Mouse (Mus musculus) hindbrain, embryonic 11.5 days (tissue): ENCODE results near the gene Gm3336. TPM values are rescaled to one million over a fixed set of nuclear protein-coding genes. Genes with fewer than 3 reads are reported as not detected.

Source experiments
- ATAC-seq: fragments of 200-750 bp; cut with Nextera tagmentation; 2 replicates; pipeline ENCODE4 v1.8.0; 2017; ENCODE audit warnings: mild to moderate bottlenecking, moderate TSS enrichment, moderate library complexity; ENCODE audit not compliant: low FRiP score
- DNase-seq: peaks from one replicate; pipeline ENCODE4 v3.0.0-alpha.2; 2015; ENCODE audit warnings: low spot score
- H3K27ac ChIP-seq: fragments of 300-500 bp; sonication (generic); 2 replicates; pipeline ENCODE4 v1.5.1; 2014; ENCODE audit warnings: mild to moderate bottlenecking, low read depth, low read length
- H3K27me3 ChIP-seq: fragments of 300-500 bp; sonication (generic); 2 replicates; pipeline ENCODE4 v1.6.1; 2014; ENCODE audit warnings: mild to moderate bottlenecking, low read length, moderate library complexity, mixed read lengths; ENCODE audit not compliant: control insufficient read depth, insufficient read depth
- H3K36me3 ChIP-seq: fragments of 300-500 bp; sonication (generic); 2 replicates; pipeline ENCODE4 v1.6.1; 2014; ENCODE audit warnings: mild to moderate bottlenecking, low read length, moderate library complexity, mixed read lengths; ENCODE audit not compliant: control insufficient read depth, insufficient read depth
- H3K4me1 ChIP-seq: fragments of 300-500 bp; sonication (generic); replicated peaks from 2 replicates; pipeline ENCODE4 v1.6.1; 2014; ENCODE audit warnings: low read length, mixed read lengths; ENCODE audit not compliant: control insufficient read depth, insufficient read depth
- H3K4me2 ChIP-seq: fragments of 300-500 bp; sonication (generic); replicated peaks from 2 replicates; pipeline ENCODE4 v1.6.1; 2014; ENCODE audit warnings: mild to moderate bottlenecking, low read depth, low read length
- H3K4me3 ChIP-seq: fragments of 300-500 bp; sonication (generic); 2 replicates; pipeline ENCODE4 v1.5.1; 2014; ENCODE audit warnings: low read depth, low read length
- H3K9ac ChIP-seq: fragments of 300-500 bp; sonication (generic); 2 replicates; pipeline ENCODE4 v1.6.1; 2014; ENCODE audit warnings: low read depth, low read length
- H3K9me3 ChIP-seq: fragments of 300-500 bp; sonication (generic); 2 replicates; pipeline ENCODE4 v1.6.1; 2016; ENCODE audit warnings: low read length; ENCODE audit not compliant: control insufficient read depth
- WGBS: fragments of 180-500 bp; shearing (Covaris S2); extraction: QIAGEN DNeasy Blood & Tissue Kit; methylation state at CpG from one replicate; pipeline ENCODE4 v1.1.7; 2014; 5-methylcytosine and 5-hydroxymethylcytosine counted together
- polyA plus RNA-seq: library from polyadenylated mRNA; unstranded; fragments of >200 nt; fragmentation: Nextera tagmentation; extraction: Ambion mirVana; gene quantifications from 2 replicates; pipeline ENCODE4 v1.2.1, GENCODE M21; 2014

Gm3336 gene
- polyA plus RNA-seq, 1 experiment from 2014 or later: not detected

DNA sequence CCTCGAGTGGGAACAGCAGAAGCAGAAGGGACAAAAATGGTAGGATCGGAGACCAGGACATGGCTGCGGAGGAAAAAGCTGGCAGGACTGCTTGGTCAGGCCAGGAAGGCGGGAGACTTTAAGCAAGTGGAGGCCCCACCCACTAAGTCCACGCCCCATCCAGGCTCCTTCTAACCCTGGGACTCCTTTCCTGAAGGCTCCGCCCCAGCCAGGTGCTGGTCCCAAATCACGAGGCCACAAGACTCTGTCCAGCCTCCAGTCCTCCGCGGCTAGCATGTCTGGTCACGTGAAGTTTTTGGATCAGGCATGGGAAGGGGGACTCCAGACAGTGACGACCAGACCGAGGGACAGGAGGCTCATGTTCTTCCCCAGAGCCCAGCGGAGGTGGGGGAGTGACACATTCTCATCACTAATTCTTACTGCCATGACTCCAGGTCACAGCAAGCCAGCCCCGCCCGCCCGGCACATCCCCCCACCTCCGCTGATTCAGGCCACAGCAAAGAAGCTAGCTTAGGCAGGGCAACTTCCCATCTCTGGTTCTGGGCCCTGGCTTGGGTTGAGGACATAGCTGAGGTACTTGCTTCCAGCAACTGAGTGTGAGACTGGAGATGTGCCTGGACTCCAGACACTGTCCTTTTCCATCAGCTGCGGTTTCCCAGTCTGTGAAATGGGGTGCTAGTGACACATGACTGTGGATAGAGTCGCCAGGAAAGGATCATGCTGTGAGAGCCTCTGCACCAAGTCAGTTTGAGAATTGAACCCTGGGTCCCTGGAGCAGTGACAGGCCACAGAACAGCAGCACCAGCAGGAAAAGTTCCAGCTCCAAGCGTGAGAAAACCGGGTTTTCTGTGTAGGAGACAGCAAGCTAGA is 48.5 kb downstream of the Gm3336 start:
- Histone ChIP-seq H3K27ac (no peak overlapping the region), H3K4me2 (peak overlapping the region; percentile 42), H3K4me1 (peaks cover 8% of the 10 kb centered on the region), H3K9me3 (no peaks in the 10 kb centered on the region), H3K36me3 (peaks cover 7% of the 10 kb centered on the region; the same call in 1 of the 2 replicates), H3K9ac (peak overlapping the region; percentile 31; the same call in 1 of the 2 replicates), H3K4me3 (peak overlapping the region; percentile 17; the same call in 1 of the 2 replicates), H3K27me3 (no peaks in the 10 kb centered on the region)
- peak; percentile 20; the same call in 1 of the 2 replicates for ATAC-seq
- DNase-seq: peak; percentile 53
- WGBS: 9% methylated on average over 21 of the region's 21 CpGs

DNA sequence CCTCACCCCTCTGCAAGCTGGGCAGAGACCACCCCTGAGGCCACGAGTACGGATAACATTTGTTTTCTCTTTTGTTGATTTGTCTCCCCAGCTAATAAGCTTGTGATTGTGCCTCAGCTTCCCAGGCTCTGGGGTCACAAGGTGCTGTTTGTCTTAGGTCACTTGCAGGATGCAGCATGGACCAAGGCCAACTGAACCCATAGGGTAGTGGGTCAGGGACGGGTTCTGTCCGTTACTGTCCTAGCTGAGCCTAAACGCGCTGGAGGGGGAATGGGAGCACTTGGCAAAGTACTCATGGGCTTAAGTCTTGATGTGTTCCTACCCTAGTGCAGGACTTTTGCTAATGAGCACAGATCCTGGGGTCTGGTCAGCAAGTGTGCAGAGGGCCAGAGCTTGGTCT is 49.2 kb downstream of the Gm3336 start:
- H3K4me1 ChIP-seq: peaks cover 8% of the 10 kb centered on the region
- WGBS: 79% methylated on average over 6 of the region's 6 CpGs
- no peak overlapping the region for H3K9ac ChIP-seq
- ATAC-seq (no peak), DNase-seq (no peak)
- no peak overlapping the region for H3K27ac ChIP-seq
- no peaks in the 10 kb centered on the region for H3K27me3 ChIP-seq
- no peak overlapping the region for H3K4me2 ChIP-seq
- H3K36me3 ChIP-seq: peaks cover 7% of the 10 kb centered on the region; the same call in 1 of the 2 replicates
- no peak overlapping the region for H3K4me3 ChIP-seq
- H3K9me3 ChIP-seq: no peaks in the 10 kb centered on the region

DNA sequence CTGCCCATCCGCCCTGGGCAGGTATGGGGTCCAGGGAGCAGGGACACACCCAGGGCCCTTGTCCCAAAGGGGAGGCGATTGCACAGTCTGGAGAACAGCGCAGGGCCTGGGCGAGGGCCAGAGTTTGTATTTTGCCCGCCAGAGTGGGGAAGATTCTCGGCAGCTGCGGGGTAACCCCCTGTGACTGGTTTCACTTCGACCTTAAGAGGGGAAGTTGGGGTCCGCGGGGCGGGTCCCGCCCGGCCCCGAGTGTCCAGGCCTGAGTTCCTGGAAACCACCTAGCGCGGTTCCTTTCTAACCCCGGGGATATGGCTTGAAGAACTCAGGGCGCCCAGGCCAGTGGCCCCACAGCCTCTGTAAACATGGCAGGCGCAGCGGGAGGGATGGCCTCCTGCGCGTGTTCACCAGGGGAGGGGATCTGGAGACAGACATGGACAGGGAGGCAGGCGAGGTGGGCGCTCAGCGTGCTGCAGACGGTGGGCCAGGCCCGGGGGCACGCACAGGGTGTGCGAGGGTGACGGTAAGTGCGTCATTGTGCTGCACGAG is 50.0 kb downstream of the Gm3336 start:
- H3K27ac ChIP-seq: no peak overlapping the region
- H3K4me2 ChIP-seq: no peak overlapping the region
- H3K27me3 ChIP-seq: no peaks in the 10 kb centered on the region
- no peaks in the 10 kb centered on the region for H3K9me3 ChIP-seq
- WGBS: 95% methylated on average over 32 of the region's 32 CpGs
- peaks cover 8% of the 10 kb centered on the region for H3K4me1 ChIP-seq
- no peak for DNase-seq
- H3K36me3 ChIP-seq: peaks cover 7% of the 10 kb centered on the region; the same call in 1 of the 2 replicates
- no peak for ATAC-seq
- H3K9ac ChIP-seq: no peak overlapping the region
- no peak overlapping the region for H3K4me3 ChIP-seq

DNA sequence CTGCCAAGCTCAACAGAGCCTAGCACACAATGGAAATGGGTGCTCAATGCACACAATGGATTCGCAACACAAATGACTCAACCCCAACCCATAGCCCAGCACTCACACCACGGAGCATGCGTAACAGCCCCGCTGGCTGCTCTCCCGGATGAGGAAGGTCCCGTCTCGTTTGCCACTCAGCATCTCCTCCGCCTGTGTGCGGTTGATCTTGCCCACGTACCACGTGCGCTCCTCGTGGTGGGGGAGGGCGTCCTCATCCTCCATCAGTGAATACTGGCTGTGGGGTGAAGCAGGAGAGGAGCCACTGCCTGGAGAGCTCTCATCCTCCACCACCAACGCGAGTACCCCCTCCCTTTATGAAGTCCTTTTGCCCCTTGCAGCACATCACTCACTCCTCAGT is 50.6 kb downstream of the Gm3336 start:
- Histone ChIP-seq H3K4me2 (no peak overlapping the region), H3K4me1 (peaks cover 8% of the 10 kb centered on the region), H3K4me3 (no peak overlapping the region), H3K9me3 (no peaks in the 10 kb centered on the region), H3K27me3 (no peaks in the 10 kb centered on the region), H3K9ac (no peak overlapping the region), H3K36me3 (peaks cover 7% of the 10 kb centered on the region; the same call in 1 of the 2 replicates), H3K27ac (no peak overlapping the region)
- WGBS: 86% methylated on average over 16 of the region's 16 CpGs
- ATAC-seq: peak; percentile 26
- no peak for DNase-seq

DNA sequence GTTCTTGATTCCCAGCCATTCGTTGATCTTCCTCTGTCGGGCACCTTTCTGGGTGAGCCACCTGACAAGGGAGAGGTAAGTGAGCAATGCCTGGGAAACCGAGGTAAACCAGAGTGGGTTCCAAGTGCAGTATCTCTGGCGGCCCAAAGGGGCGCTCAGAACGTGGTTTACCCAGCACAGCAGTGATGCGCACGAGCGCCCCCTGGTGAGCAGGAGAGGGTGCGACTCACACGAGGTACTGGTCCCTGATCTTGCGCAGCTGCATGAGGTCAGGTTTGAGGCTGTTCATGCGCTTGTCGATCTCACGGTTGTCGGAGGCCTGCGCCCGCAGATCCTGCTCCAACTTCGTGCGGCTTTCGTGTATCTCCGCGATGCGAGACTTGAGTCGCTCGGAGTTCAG is 51.0 kb downstream of the Gm3336 start:
- 6% methylated on average over 26 of the region's 26 CpGs for WGBS
- Histone ChIP-seq H3K4me3 (no peak overlapping the region), H3K9me3 (no peaks in the 10 kb centered on the region), H3K27me3 (no peaks in the 10 kb centered on the region), H3K4me1 (peaks cover 8% of the 10 kb centered on the region), H3K27ac (no peak overlapping the region), H3K36me3 (peaks cover 7% of the 10 kb centered on the region; the same call in 1 of the 2 replicates), H3K9ac (no peak overlapping the region), H3K4me2 (no peak overlapping the region)
- ATAC-seq (peak; percentile 66), DNase-seq (peak; percentile 98)

DNA sequence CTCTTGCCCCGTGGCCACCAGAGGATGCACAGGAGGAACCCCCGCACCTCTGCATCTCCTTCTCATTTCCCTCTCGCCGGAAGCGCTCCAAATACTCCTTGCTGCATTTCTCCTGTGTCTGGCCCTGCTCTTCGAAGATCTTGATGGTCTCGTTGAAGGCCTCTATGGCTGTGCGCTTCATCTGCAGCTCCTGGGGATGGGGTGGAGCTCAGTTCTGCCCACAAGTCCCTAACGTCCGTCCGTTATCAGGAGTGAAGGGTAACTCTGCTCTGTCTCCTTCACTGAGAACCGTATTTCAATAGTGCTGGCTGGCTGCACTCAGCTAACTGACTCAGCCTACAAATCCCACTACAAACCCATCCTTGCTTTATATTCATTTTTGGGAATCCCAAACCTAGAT is 51.5 kb downstream of the Gm3336 start:
- WGBS: 67% methylated on average over 12 of the region's 12 CpGs
- DNase-seq (no peak), ATAC-seq (no peak)
- peaks cover 9% of the 10 kb centered on the region for H3K4me1 ChIP-seq
- H3K9me3 ChIP-seq: no peaks in the 10 kb centered on the region
- no peak overlapping the region; the same call in 1 of the 2 replicates for H3K9ac ChIP-seq
- H3K27me3 ChIP-seq: no peaks in the 10 kb centered on the region
- H3K36me3 ChIP-seq: peaks cover 7% of the 10 kb centered on the region; the same call in 1 of the 2 replicates
- H3K27ac ChIP-seq: no peak overlapping the region
- no peak overlapping the region for H3K4me3 ChIP-seq
- H3K4me2 ChIP-seq: no peak overlapping the region

DNA sequence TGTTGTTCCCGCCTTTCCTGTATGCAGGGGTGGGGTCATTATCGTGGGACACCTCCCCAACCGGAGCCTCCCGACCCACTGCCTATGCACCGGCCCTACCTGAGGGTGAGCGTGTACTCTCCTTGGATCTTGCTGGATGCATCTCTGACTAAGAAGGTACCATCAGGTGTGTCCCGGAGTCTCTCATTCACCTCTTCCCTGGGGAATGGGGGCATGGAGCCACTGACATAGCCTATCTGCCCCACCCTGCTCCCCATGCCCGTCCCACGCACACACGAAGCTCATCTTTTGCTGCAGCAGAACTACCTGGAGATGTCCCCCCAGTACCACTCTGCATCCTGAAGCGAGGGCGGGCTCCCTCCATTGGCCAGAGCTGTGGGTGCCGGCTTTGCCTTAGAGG is 52.4 kb downstream of the Gm3336 start:
- no peak overlapping the region for H3K9ac ChIP-seq
- no peaks in the 10 kb centered on the region for H3K9me3 ChIP-seq
- no peak overlapping the region for H3K27ac ChIP-seq
- DNase-seq (no peak), ATAC-seq (no peak)
- peaks cover 7% of the 10 kb centered on the region; the same call in 1 of the 2 replicates for H3K36me3 ChIP-seq
- H3K4me1 ChIP-seq: peaks cover 12% of the 10 kb centered on the region
- no peak overlapping the region for H3K4me3 ChIP-seq
- no peak overlapping the region for H3K4me2 ChIP-seq
- WGBS: 97% methylated on average over 13 of the region's 13 CpGs
- no peaks in the 10 kb centered on the region; the same call in 1 of the 2 replicates for H3K27me3 ChIP-seq

DNA sequence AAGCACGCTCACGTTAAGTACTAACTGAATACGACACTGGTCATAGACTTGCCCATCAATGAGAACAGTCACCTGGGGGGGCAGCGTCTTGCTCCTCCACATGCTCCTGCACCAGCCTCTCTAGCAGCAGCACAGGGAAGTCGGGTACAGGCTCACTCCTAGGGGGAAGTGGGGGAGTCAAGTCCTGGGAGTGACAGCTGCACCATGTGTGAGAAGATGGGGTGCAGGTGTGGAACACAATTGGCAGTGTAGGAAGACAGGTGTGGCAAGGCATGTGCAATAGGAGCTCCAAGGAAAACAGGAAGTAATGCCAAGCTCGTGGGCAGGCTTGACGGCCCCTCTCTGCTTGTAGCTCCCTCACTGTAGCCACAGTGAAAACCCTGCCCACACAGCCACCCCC is 52.9 kb downstream of the Gm3336 start:
- DNase-seq (no peak), ATAC-seq (no peak)
- no peak overlapping the region for H3K27ac ChIP-seq
- H3K36me3 ChIP-seq: peaks cover 7% of the 10 kb centered on the region; the same call in 1 of the 2 replicates
- H3K27me3 ChIP-seq: no peaks in the 10 kb centered on the region; the same call in 1 of the 2 replicates
- peaks cover 9% of the 10 kb centered on the region for H3K4me1 ChIP-seq
- H3K9ac ChIP-seq: no peak overlapping the region
- no peak overlapping the region for H3K4me2 ChIP-seq
- no peak overlapping the region for H3K4me3 ChIP-seq
- WGBS: 86% methylated on average over 7 of the region's 7 CpGs
- H3K9me3 ChIP-seq: no peaks in the 10 kb centered on the region
